Mouse (Mus musculus): ENCODE measurements at regions not wholly inside any gene's neighbourhood (a gene's known extent, or its start where the extent isn't known, plus 50 kb on each side); places are given as distances from the start of the nearest gene placed in this dataset.
A peak's percentile ranks its signal among the peaks of the same experiment; 100 is the strongest.

DNA sequence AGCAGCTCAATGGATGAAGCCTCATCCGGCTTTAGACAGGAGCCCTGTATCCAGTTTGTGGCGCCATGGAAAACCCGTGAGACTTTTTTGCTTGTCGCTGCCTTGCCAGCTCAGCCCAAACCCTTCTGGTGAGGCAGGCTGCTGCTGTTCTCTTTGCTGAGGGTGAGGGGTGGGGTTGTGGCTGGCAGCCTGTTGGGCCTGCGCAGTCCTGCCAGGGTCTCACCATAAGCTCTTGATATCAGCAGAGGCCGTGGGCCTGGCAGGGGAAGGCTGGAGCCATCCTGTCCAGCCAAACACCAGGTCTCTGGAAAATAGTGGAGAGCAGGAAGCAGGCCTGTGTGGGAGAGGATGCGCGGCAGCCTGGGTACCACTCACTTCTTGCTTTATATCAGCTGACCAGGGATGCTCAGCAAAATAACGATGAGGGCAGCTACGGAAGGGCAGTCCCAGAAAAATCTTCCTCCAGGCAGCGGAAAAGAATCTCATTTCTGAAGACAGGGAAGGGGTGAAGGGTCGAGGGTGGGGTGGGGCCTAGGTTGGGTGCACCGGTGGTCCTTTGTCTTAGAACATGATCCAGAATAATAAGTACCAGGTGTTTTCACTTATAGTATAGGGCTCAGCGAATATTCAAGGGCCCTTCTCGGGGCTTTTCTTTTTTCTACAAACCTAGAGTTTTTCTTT lies 73.4 kb upstream of the Medag start:
- H3K4me2 ChIP-seq, result no peak overlapping the region
- no peak for ATAC-seq (ENCODE audit: low FRiP score)
- H3K4me1 ChIP-seq (replicated peaks), result peaks cover 18% of the 10 kb centered on the region
- H3K36me3 ChIP-seq, result no peaks in the 10 kb centered on the region
- 61% methylated on average over 15 of the region's 15 CpGs for WGBS
- peaks cover 11% of the 10 kb centered on the region for H3K27me3 ChIP-seq
- H3K27ac ChIP-seq, result peak overlapping the region; percentile 23; the same call in 1 of the 2 replicates
- H3K9ac ChIP-seq, result peak overlapping the region; percentile 51; the same call in 1 of the 2 replicates
- H3K4me3 ChIP-seq, result no peak overlapping the region
- no peaks in the 10 kb centered on the region for H3K9me3 ChIP-seq

DNA sequence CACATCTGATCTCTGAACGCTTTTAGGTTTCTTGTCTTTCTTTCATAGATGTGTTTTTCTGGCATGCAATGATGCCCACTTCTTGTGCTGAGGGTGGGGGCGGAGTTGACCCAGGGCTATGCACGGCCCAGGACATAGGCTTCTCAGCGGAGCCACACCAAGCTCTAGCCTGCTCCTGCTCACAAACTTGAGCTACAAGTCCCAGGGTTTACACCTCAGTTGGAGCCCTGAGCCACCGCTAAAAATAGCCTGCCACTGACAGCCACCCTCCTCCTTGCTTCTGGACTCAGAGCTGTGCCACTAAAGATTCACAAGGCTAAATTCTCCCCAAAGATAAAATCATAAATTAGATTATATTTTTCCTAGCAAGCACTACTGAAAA lies 72.9 kb upstream of the Medag start:
- Histone ChIP-seq H3K4me3 (no peak overlapping the region), H3K9me3 (no peaks in the 10 kb centered on the region), H3K27me3 (peaks cover 11% of the 10 kb centered on the region), H3K4me1 (replicated peaks) (peaks cover 18% of the 10 kb centered on the region), H3K27ac (no peak overlapping the region), H3K9ac (no peak overlapping the region; the same call in 1 of the 2 replicates), H3K4me2 (no peak overlapping the region), H3K36me3 (no peaks in the 10 kb centered on the region)
- ATAC-seq (ENCODE audit: low FRiP score), result no peak
- 60% methylated on average over 5 of the region's 5 CpGs for WGBS

DNA sequence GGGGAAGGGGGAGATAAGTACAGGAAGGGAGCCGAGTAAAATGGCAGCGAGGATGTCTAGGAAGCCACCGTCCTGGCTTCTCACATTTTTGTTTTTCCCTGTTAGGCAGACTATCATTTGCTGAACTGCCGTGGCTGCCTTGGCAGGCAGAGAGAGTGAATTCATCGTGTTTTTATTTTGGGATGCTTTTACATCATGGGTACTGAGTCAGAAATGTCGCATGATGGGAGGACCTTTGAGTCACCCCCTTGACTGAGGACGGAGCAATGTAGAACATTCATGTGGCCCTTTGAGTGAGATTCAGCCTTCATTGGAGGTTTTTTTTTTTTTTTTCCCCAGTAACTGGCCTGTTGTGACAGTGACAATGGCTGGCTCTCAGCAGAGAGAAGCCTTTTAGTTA lies 71.2 kb upstream of the Medag start:
- 78% methylated on average over 7 of the region's 7 CpGs for WGBS
- no peak for ATAC-seq (ENCODE audit: low FRiP score)
- Histone ChIP-seq H3K4me3 (no peak overlapping the region), H3K9me3 (no peaks in the 10 kb centered on the region), H3K4me1 (replicated peaks) (peaks cover 18% of the 10 kb centered on the region), H3K27me3 (peaks cover 11% of the 10 kb centered on the region), H3K27ac (no peak overlapping the region), H3K9ac (no peak overlapping the region), H3K36me3 (no peaks in the 10 kb centered on the region), H3K4me2 (no peak overlapping the region)

DNA sequence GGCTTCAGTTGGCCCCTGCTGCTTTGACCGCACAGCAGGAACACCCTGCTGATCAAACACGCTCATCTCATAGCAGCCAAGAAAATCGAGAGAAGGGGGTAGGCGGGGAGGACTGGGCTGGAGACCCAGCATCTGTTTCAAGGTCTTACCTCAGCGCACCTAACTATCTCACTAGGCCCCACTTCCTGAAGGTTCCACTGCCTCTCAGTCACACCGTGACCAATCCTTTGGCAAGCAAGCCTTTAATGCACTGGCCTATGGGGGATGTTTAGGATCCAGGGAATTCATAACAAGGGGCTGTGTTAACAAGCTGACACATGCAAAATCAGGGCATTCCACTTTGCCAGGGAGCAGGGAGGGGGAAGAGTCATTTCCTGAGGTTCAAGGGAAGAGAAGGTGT lies 70.1 kb upstream of the Medag start:
- WGBS, result 63% methylated on average over 6 of the region's 6 CpGs
- no peak overlapping the region for H3K4me3 ChIP-seq
- no peaks in the 10 kb centered on the region for H3K9me3 ChIP-seq
- H3K27me3 ChIP-seq, result peaks cover 11% of the 10 kb centered on the region
- no peaks in the 10 kb centered on the region for H3K36me3 ChIP-seq
- H3K9ac ChIP-seq, result no peak overlapping the region
- no peak for ATAC-seq (ENCODE audit: low FRiP score)
- H3K4me1 ChIP-seq (replicated peaks), result peaks cover 12% of the 10 kb centered on the region
- H3K27ac ChIP-seq, result no peak overlapping the region
- H3K4me2 ChIP-seq, result no peak overlapping the region

DNA sequence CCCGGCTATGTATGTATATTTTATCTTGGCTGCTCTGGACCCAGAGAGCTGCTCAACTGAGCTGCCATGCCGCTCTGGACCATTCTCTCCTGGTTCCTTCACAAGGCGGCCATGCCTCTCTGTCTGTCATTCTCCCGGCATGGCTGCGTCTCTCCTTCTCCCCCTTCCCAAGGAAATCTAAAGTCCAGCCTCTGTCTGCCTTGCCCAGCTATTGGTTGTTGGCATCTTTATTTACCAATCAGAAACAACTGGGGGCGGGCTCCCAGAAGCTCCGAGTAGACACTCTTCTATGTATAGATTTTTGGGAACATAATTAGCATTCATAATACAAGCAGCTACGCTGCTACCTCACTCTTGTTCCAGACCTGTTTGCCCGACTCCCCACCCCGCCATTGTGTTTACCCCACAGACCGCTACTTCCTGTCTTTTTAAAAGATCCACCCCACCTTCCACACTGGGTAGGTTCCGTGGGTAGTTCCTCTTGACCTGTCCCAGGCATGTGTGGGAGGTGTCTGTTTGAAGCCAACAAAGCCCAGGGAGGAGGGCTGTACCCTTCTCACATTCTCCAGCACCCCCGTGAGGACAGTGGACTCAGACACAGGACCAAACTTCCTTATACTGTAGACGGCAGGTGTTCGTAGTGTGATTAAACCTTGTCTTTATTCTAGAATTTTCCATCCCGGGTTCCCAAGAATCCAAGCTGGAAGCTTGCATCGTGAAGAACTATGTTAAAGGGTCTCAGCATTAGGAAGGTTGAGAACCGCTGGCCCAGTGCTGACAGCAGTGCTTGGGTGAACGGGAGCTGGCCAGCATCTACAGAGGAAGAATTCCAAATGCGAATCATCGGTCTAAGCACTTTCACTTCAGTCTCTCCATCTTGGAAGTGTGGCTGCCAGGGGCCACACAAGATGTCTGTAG lies 67.7 kb upstream of the Medag start:
- no peaks in the 10 kb centered on the region for H3K36me3 ChIP-seq
- H3K4me1 ChIP-seq (replicated peaks), result peaks cover 7% of the 10 kb centered on the region
- no peaks in the 10 kb centered on the region for H3K9me3 ChIP-seq
- WGBS, result 92% methylated on average over 21 of the region's 21 CpGs
- H3K27me3 ChIP-seq, result no peaks in the 10 kb centered on the region
- H3K9ac ChIP-seq, result no peak overlapping the region
- ATAC-seq (ENCODE audit: low FRiP score), result no peak
- H3K4me3 ChIP-seq, result no peak overlapping the region
- H3K4me2 ChIP-seq, result no peak overlapping the region
- no peak overlapping the region for H3K27ac ChIP-seq

DNA sequence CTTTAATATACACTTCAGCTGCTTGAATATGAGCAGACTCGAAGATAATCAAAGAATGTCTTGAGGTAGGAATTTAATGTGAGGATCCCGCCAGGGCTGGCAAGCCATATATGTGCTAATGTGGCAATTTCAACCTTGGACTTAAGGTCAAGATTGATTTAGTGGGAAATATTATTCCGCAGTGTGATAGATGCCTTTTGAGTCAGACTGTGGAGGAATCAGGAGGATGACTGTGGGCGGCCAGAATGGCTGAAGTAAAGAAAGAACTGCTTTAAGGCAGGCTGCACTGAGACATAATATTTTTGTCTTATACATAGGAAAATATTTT lies 67.1 kb upstream of the Medag start:
- Histone ChIP-seq H3K4me1 (replicated peaks) (peaks cover 10% of the 10 kb centered on the region), H3K9ac (no peak overlapping the region), H3K27me3 (no peaks in the 10 kb centered on the region), H3K4me2 (no peak overlapping the region), H3K36me3 (no peaks in the 10 kb centered on the region), H3K4me3 (no peak overlapping the region), H3K9me3 (no peaks in the 10 kb centered on the region), H3K27ac (no peak overlapping the region)
- no peak for ATAC-seq (ENCODE audit: low FRiP score)
- WGBS, result 81% methylated on average over 4 of the region's 4 CpGs

- H3K4me2 ChIP-seq, result no peak overlapping the region
- no peak overlapping the region for H3K27ac ChIP-seq
- H3K4me1 ChIP-seq (replicated peaks), result peaks cover 15% of the 10 kb centered on the region
- ATAC-seq (ENCODE audit: low FRiP score), result no peak
- H3K27me3 ChIP-seq, result no peaks in the 10 kb centered on the region
- H3K9me3 ChIP-seq, result no peaks in the 10 kb centered on the region
- WGBS, result 88% methylated on average over 6 of the region's 6 CpGs
- no peak overlapping the region for H3K9ac ChIP-seq
- H3K4me3 ChIP-seq, result no peak overlapping the region
- no peaks in the 10 kb centered on the region for H3K36me3 ChIP-seq
Measured at GRCm38 (mm10) chr5:149345161-149345560, 66.4 kb upstream of the Medag start.

- Histone ChIP-seq H3K4me3 (no peak overlapping the region), H3K27me3 (no peaks in the 10 kb centered on the region), H3K9ac (no peak overlapping the region), H3K4me2 (no peak overlapping the region), H3K4me1 (replicated peaks) (peaks cover 25% of the 10 kb centered on the region), H3K9me3 (no peaks in the 10 kb centered on the region), H3K36me3 (no peaks in the 10 kb centered on the region), H3K27ac (peak overlapping the region; percentile 30; the same call in 1 of the 2 replicates)
- ATAC-seq (ENCODE audit: low FRiP score), result no peak
- WGBS, result 41% methylated on average over 8 of the region's 8 CpGs
Measured at GRCm38 (mm10) chr5:149349685-149350084, 61.9 kb upstream of the Medag start.

- Histone ChIP-seq H3K27ac (peak overlapping the region; percentile 83), H3K4me2 (0 out of 2 replicates have a peak overlapping the region, but pooled peaks have one; percentile 3), H3K9ac (no peak overlapping the region; the same call in 1 of the 2 replicates), H3K27me3 (0 out of 2 replicates have a peak, but pooled peaks cover 2% of the 10 kb centered on the region), H3K4me3 (no peak overlapping the region), H3K4me1 (replicated peaks) (peaks cover 25% of the 10 kb centered on the region), H3K9me3 (no peaks in the 10 kb centered on the region), H3K36me3 (no peaks in the 10 kb centered on the region)
- 10% methylated on average over 13 of the region's 14 CpGs for WGBS
- ATAC-seq (ENCODE audit: low FRiP score), result peak; percentile 87
Measured at GRCm38 (mm10) chr5:149353039-149353655, 58.4 kb upstream of the Medag start.

DNA sequence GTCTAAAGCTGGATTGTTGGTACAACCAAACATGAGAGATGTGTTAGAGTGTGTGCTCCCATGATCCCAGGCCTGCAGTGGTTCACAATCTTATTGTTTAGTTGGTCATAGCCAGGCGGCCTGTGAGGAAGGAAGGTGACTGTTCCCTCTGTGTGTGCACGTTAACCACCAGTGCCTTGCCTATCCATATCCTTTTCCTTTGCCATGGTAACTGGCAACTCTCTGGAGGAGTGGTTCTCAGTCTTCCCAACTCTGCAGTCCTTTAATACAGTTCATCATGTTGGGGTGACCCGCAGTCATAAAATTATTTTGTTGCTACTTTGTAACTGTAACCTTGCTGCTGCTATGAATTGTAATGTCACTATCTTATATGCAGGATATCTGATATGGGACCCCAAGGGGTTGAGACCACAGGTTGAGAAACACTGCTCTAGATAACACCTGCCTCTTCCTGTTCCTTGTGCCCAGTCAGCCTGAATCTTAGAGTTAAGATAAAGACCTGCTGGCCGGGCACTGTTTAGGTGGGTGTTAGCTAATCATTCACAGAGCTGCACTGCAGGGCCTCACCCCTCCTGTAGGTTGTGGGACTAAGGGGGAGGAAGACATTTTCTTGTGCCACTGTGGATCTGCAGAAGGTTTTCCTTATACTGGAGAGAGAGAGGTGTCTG lies 57.0 kb upstream of the Medag start:
- 0 out of 2 replicates have a peak, but pooled peaks cover 2% of the 10 kb centered on the region for H3K27me3 ChIP-seq
- WGBS, result 80% methylated on average over 4 of the region's 4 CpGs
- H3K36me3 ChIP-seq, result no peaks in the 10 kb centered on the region
- H3K4me1 ChIP-seq (replicated peaks), result peaks cover 21% of the 10 kb centered on the region
- no peak for ATAC-seq (ENCODE audit: low FRiP score)
- no peak overlapping the region for H3K9ac ChIP-seq
- no peak overlapping the region for H3K4me3 ChIP-seq
- no peak overlapping the region for H3K4me2 ChIP-seq
- no peaks in the 10 kb centered on the region for H3K9me3 ChIP-seq
- H3K27ac ChIP-seq, result no peak overlapping the region

DNA sequence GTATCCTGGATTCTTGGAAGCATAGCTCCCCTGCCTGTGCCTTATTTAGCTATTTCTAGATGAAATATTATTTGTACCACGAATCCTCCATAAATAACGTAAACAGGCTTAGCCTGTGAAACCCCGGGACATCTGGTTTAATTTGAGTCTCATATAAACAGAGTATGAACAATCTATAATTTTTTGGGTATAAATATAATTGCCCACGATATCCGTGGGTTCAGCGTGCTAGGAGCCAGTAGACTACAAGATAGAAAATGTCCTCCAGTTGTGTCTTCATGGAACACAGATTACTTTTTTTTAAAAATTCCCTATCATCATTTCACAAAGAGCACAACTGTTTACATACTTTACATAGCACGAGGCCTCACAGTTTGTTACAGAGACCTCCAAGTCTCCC lies 56.4 kb upstream of the Medag start:
- ATAC-seq (ENCODE audit: low FRiP score), result no peak
- H3K4me2 ChIP-seq, result no peak overlapping the region

GRCm38 (mm10) chr5:149356970-149357369 lies 54.6 kb upstream of the Medag start:
- 90% methylated on average over 1 of the region's 1 CpGs for WGBS
- Histone ChIP-seq H3K4me2 (no peak overlapping the region), H3K4me3 (no peak overlapping the region), H3K27ac (no peak overlapping the region), H3K27me3 (0 out of 2 replicates have a peak, but pooled peaks cover 2% of the 10 kb centered on the region), H3K9ac (no peak overlapping the region), H3K4me1 (replicated peaks) (peaks cover 17% of the 10 kb centered on the region), H3K9me3 (no peaks in the 10 kb centered on the region), H3K36me3 (no peaks in the 10 kb centered on the region)
- ATAC-seq (ENCODE audit: low FRiP score), result no peak

More for the DNA sequence above, 56.4 kb upstream of the Medag start:
- no peaks in the 10 kb centered on the region for H3K36me3 ChIP-seq
- H3K27ac ChIP-seq, result no peak overlapping the region
- H3K9ac ChIP-seq, result no peak overlapping the region
- 0 out of 2 replicates have a peak, but pooled peaks cover 2% of the 10 kb centered on the region for H3K27me3 ChIP-seq
- WGBS, result 89% methylated on average over 7 of the region's 7 CpGs
- no peaks in the 10 kb centered on the region for H3K9me3 ChIP-seq
- no peak overlapping the region for H3K4me3 ChIP-seq
- peaks cover 17% of the 10 kb centered on the region for H3K4me1 ChIP-seq (replicated peaks)
